Mouse (Mus musculus) layer of hippocampus, adult 9-11 months (tissue): ENCODE results near the gene Pirb.
"Not testable (repeated sequence)": the region's sequence is repeated elsewhere in the genome, so short reads cannot be mapped to it uniquely, and the experiment has no call there.

Experiments used
- DNase-seq: peaks from one replicate; pipeline ENCODE4 v3.0.0; 2022

Gene Pirb

DNA sequence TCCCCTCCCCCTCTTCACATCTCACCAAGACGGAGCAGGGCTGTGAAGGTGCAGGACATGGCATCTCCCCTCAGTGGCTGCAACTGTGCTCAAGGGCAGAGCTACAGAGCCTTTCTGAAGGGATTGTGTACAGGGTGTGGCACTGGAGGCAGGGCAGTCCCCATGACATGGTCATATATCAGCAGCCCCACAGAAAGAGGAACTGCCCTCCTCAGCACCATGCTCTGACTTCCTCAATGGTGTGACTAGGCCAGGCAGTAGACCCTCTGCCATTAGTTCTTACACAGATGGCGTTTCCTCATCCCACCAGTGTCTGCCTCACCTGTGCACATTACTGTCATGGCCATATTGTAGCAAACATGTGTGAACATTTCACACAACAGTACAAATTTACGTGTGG is at the start of gene Pirb:
Gene Pirb, minus strand, starts transcription at position 124 of the 400 bp plus-strand sequence.
- DNase-seq = not testable (repeated sequence)

- not testable (repeated sequence) for DNase-seq
Observed at GRCm38 (mm10) chr7:3732675-3733074, 12.5 kb upstream of the Pirb start.

DNA sequence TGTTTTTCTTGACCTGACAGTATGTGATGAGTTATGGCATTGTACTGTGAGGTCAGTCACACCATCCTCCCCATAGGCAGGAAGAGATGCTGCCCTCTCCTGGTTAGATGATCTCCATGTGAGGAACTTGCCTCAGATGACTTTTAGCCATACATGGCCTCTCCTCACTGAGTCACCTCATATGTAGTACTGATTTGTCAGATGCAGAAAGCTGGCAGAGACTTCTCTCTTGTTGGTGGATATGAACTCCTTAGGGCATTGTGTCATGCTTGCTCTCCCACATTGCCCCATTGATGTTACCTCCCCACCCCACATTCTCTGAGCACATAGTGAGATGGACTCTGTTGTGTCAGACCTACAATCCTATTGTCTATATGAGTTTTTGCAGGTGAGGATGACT is 5.3 kb upstream of the Pirb start:
- not testable (repeated sequence) for DNase-seq

DNA sequence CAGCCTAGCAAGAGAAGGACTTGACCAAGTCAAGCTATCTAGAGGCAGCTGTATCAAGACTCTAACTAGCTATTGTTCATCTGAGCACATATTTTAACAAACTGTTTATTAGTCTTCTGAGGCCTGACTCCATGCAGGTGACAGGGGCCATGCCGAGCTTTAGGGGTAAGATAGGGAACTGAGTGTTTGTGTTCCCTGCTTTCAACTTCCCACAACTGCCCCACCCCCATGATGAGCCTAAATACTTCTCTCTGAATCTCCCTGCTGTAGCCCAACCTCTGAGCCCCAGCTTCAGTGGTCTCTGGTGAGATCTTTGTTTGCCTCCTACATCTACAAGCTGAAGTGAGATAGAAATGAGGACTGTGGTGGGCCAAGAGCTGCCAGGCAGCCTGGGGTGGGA is 4.9 kb downstream of the Pirb start:
- DNase-seq = no peak

- no peak for DNase-seq
Observed at GRCm38 (mm10) chr7:3712264-3712942, 7.8 kb downstream of the Pirb start.

- no peak for DNase-seq
Observed at GRCm38 (mm10) chr7:3709000-3709399, 11.2 kb downstream of the Pirb start.

GRCm38 (mm10) chr7:3708447-3708980 is 11.7 kb downstream of the Pirb start:
- DNase-seq = not testable (repeated sequence)

- DNase-seq = no peak
Observed at GRCm38 (mm10) chr7:3707568-3708413, 12.4 kb downstream of the Pirb start.

DNA sequence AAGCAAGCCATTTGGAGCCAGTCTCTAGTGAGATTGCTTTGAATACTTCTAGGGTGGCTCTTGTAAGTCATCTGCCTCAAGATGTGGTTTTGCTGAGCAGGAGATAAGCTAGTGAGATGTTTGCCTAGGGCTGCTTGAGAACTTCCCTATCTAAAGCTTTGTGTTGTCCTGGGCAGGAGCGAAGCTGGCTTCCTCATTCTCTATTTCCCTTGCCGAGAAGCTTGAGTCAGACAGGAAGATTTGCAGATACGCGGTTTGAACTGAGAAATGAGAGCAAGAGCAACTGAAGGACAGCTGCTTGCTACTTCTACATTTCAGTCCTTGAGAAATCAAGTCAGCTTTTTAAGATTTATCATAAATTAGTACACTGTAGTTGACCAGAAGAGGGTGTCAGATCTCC is 13.2 kb downstream of the Pirb start:
- peak; percentile 60 for DNase-seq

- DNase-seq = no peak
Observed at GRCm38 (mm10) chr7:3706343-3706934, 13.8 kb downstream of the Pirb start.

GRCm38 (mm10) chr7:3705911-3706310 is 14.3 kb downstream of the Pirb start:
- DNase-seq = no peak

DNA sequence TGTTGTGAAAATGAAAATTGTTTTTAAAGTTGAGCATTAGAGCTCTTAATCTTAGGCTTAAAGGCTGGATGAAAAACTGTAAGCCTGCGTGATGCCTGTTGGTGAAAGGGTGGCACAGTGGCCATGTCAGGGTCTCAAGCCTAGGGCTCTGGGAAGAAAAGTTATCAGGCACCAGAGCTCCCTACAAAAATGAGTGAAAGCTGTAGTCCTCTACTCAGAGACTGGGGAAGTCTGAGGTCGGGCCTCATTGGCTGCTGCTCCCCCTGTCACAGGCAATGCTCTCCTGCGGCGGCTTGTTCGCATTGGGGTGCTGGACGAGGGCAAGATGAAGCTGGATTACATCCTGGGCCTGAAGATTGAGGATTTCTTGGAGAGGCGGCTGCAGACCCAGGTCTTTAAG is 14.7 kb downstream of the Pirb start:
- not testable (repeated sequence) for DNase-seq

- no peak for DNase-seq
Observed at GRCm38 (mm10) chr7:3704475-3704874, 15.7 kb downstream of the Pirb start.

- DNase-seq = peak; percentile 97
Observed at GRCm38 (mm10) chr7:3703879-3704441, 16.2 kb downstream of the Pirb start, which contains the start of gene Rps9. Rps9 (plus strand) TSS chr7:3703993.

DNA sequence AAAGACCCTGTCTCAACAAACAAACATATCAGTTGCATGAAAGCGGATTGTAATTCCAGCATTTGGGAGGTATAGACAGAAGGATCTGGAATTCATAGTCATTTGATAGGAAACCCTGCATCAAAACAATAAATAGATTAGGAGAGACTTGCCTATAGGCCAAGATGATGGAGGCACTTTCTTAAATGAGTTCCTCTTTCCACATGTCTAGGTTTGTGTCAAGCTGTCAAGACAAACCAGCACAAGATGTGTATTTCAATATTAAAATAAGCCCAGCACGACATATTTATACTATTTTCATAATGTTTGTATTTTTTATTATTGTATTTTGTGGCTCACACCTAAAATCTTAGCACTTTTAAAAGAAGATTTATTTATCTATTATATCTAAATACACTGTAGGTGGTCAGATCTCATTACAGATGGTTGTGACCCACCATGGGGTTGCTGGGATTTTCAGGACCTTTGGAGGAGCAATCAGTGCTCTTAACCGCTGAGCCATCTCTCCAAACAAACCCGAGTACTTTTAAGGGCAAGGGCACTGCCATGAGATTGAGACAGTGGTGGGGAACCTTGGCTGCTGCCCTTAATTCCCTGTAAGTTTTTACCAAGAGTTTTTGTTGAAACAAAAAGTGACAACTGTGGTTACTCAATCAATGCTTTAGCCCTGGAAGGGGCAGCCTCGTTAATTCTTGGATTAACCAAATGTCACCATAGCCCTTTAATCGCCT is 16.9 kb downstream of the Pirb start:
- no peak for DNase-seq

DNA sequence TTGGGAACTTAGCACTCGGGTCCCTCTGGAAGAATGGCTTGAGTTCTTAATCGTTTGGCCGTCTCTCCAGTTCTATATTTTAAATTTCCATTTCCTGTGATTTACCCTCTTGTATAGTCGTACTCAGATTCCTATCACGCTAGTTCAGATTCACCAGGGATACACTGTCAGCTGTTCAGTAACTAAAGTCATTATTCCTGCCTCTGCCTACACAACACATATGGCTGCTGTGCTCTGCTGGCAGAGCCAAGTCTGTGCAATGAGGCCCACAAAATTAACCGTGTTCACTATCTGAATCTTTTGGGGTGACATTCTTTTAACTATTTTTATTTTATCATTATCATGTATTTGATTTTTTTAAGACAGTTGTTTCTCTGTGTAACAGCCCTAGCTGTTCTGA is 21.7 kb downstream of the Pirb start:
- peak; percentile 75 for DNase-seq

- not testable (repeated sequence) for DNase-seq
Observed at GRCm38 (mm10) chr7:3694949-3695305, 25.3 kb downstream of the Pirb start.

DNA sequence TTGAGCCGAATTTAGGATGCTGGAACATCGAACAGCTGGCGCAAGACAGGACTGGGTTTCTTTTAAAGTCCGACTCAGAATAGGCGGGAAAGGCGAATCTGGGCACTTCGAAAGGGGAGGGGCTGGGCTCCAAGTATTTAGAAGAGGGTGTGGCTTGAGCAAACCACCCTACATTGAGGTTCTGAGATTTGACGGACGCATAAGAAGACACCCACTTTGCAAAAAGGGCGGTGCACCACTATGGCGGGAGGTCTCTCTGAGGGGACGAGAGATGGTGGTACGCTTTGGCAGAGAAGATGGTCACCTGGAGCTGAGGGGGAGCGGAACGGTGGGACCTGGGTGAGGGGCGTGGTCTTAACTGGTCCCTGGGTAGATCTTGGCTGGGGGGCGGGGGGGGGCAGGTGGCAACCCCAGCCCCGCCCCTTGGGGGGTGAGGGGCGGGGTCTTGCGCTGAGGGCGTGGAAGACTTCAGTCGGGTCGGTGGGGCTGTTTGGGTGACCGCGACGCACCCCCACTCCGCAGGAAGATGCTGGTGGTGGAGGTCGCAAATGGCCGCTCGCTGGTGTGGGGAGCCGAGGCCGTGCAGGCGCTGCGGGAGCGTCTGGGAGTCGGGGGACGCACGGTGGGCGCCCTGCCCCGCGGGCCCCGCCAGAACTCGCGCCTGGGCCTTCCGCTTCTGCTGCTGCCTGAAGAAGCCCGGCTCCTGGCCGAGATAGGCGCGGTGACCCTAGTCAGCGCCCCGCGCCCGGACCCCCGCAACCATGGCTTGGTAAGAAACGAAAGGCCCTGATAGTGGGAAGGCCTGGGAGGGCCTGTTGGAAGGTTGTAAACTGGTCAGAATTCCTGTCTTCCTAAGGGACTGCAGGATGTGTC is 25.9 kb downstream of the Pirb start:
- peak; percentile 68 for DNase-seq

- DNase-seq = no peak
Observed at GRCm38 (mm10) chr7:3693809-3694075, 26.4 kb downstream of the Pirb start.

- peak; percentile 98 for DNase-seq
Observed at GRCm38 (mm10) chr7:3692987-3693808, 27.0 kb downstream of the Pirb start, which contains the start of gene Mboat7. Mboat7 (minus strand) TSS chr7:3693523.
